Mouse (Mus musculus) forebrain, embryonic 15.5 days (tissue): Measurements from ENCODE around the gene Adamts7. TPM values are rescaled to one million over a fixed set of nuclear protein-coding genes. Genes with fewer than 3 reads are reported as not detected.

Source experiments
- ATAC-seq: fragments of 200-750 bp; cut with Nextera tagmentation; replicated peaks from 2 replicates; pipeline ENCODE4 v1.8.0; 2017; ENCODE audit warnings: mild to moderate bottlenecking, moderate TSS enrichment, moderate library complexity
- H3K27ac ChIP-seq: fragments of 300-500 bp; sonication (generic); replicated peaks from 2 replicates; pipeline ENCODE4 v1.5.1; 2015; ENCODE audit warnings: mild to moderate bottlenecking, inconsistent platforms
- H3K27me3 ChIP-seq: fragments of 300-500 bp; sonication (generic); 2 replicates; pipeline ENCODE4 v1.6.1; 2015; ENCODE audit warnings: inconsistent platforms
- H3K36me3 ChIP-seq: fragments of 300-500 bp; sonication (generic); 2 replicates; pipeline ENCODE4 v1.6.1; 2015; ENCODE audit warnings: mild to moderate bottlenecking, inconsistent platforms
- H3K4me1 ChIP-seq: fragments of 300-500 bp; sonication (generic); 2 replicates; pipeline ENCODE4 v1.6.1; 2015; ENCODE audit warnings: inconsistent platforms
- H3K4me2 ChIP-seq: fragments of 300-500 bp; sonication (generic); replicated peaks from 2 replicates; pipeline ENCODE4 v1.6.1; 2015; ENCODE audit warnings: mild to moderate bottlenecking, inconsistent platforms
- H3K4me3 ChIP-seq: fragments of 300-500 bp; sonication (generic); 2 replicates; pipeline ENCODE4 v1.5.1; 2015; ENCODE audit warnings: mild to moderate bottlenecking, inconsistent platforms
- H3K9ac ChIP-seq: fragments of 300-500 bp; sonication (generic); replicated peaks from 2 replicates; pipeline ENCODE4 v1.6.1; 2015; ENCODE audit warnings: mild to moderate bottlenecking, inconsistent platforms
- H3K9me3 ChIP-seq: fragments of 300-500 bp; sonication (generic); 2 replicates; pipeline ENCODE4 v1.6.1; 2016; ENCODE audit warnings: inconsistent platforms
- WGBS: fragments of 180-500 bp; shearing (Covaris S2); methylation state at CpG from one replicate; pipeline ENCODE4 v1.1.7; 2015; ENCODE audit warnings: mixed read lengths; 5-methylcytosine and 5-hydroxymethylcytosine counted together
- polyA plus RNA-seq: library from polyadenylated mRNA; unstranded; fragments of >200 nt; fragmentation: Nextera tagmentation; extraction: Ambion mirVana; gene quantifications from 2 replicates; pipeline ENCODE4 v1.2.1, GENCODE M21; 2015

Gene Adamts7
- polyA plus RNA-seq, 1 experiment from 2014 or later, result 12.4 TPM

DNA sequence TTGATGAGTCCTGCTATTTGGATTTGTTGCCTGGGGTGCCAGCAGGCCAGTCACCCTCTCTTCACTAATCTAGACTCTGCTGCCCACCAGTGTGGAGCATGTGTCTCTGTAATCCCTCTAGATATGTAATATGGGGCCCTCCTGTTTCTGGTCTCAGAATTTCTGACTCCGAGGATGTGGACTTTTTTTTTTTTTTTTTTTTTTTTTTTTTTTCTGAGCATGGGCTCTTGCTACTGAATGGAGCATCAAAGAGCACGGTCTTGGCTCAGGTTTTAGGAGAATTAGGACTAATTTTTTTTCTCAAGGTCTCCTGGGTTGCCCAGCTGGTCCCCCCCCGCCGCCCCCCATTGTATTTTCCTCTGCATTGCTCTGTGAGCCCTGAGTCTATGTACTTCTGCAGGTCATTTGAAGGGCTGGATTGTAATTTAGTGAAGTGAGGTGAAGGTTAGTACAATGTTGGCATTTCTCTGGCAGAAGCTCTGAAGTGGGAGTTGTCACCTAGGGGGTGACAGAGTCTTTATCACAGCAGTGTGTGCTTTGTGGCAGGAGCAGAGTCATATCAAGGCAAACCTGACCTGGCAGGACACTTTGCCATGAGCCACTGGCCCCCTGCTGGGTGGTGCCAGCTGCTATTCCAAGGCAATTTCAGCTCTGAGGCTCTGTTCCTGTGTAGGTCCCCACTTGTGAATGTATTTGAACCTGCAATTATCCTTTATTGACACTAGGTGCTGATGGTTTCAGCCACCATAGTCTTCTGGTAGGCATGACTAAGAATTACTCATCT is 2.0 kb downstream of the Adamts7 start:
- H3K27me3 ChIP-seq, result no peaks in the 10 kb centered on the region
- H3K9ac ChIP-seq, result 0 out of 2 replicates have a peak overlapping the region, but pooled peaks have one; percentile 94
- H3K27ac ChIP-seq, result no peak overlapping the region
- peak overlapping the region; percentile 98 for H3K4me3 ChIP-seq
- 49% methylated on average over 4 of the region's 4 CpGs for WGBS
- ATAC-seq, result no peak
- no peaks in the 10 kb centered on the region for H3K9me3 ChIP-seq
- H3K4me2 ChIP-seq, result peak overlapping the region; percentile 97
- H3K36me3 ChIP-seq, result no peaks in the 10 kb centered on the region
- peaks cover 23% of the 10 kb centered on the region for H3K4me1 ChIP-seq

DNA sequence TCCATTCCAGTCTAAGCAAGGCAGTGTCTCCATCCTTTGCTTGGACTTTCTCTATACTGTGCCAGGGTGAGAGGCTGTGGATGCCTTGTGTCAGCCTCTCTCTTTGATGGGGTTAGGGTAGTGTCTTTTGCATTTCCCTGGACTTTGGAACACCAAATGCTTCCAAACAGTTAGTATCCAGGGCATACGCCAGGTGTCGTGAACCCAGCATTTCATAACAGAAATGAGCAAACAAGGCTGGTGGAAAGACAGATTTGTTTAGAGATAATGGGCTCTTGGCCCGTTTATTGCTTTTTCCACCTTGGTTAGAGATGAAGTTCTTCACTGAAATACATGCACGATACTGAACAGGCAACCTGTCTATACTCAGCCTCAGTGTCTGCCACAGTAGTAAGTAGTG is 2.7 kb downstream of the Adamts7 start:
- WGBS, result 89% methylated on average over 4 of the region's 4 CpGs
- Histone ChIP-seq H3K9me3 (no peaks in the 10 kb centered on the region), H3K4me1 (peaks cover 23% of the 10 kb centered on the region), H3K4me2 (no peak overlapping the region), H3K9ac (no peak overlapping the region), H3K36me3 (no peaks in the 10 kb centered on the region), H3K27me3 (no peaks in the 10 kb centered on the region), H3K4me3 (no peak overlapping the region), H3K27ac (no peak overlapping the region)
- no peak for ATAC-seq

DNA sequence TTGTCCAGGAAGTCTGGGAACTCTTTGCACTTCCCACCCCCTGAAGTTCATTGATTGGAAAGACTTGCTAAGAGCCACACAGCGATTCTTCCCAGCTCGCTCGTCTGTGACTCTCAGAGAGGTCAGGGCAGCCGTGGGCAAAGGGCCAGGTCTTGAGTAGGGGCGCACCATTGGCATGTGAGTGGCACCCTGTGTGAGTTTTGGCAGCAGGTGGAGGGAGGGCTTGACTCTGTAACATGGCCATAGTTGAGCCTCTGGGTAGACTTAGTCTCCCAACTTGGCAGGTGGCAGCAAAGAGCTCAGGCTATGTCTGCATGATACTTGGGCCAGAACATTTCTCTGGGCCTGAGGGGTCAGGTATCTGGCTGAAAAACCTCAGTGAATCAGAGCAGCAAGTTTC is 3.7 kb downstream of the Adamts7 start:
- no peak for ATAC-seq
- H3K27me3 ChIP-seq, result no peaks in the 10 kb centered on the region
- 68% methylated on average over 5 of the region's 5 CpGs for WGBS

DNA sequence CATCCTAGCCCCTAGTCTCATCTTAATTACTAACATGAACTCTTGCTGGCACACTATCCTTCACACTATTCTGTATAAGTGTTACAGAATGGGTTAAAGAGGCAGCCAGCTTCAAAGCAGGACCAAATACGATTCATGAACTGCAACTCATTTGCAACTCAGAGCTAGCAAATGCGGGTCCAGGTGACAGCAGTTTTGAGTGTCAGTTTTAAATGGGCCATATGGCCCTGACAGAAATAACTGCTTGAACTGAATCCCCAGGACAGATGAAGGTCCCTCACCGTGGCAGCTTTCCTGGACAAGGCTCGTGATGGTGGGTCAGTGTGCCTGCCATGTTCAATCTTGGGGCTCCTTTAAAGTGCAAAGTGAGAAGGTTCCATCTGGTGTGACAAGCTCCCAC is 7.1 kb downstream of the Adamts7 start:
- Histone ChIP-seq H3K9me3 (no peaks in the 10 kb centered on the region), H3K27me3 (no peaks in the 10 kb centered on the region), H3K4me1 (peaks cover 9% of the 10 kb centered on the region), H3K4me3 (no peak overlapping the region), H3K4me2 (no peak overlapping the region), H3K9ac (no peak overlapping the region), H3K27ac (no peak overlapping the region), H3K36me3 (peaks cover 24% of the 10 kb centered on the region)
- WGBS, result 48% methylated on average over 4 of the region's 4 CpGs
- peak; percentile 66 for ATAC-seq

More for the DNA sequence above, 3.7 kb downstream of the Adamts7 start:
- Histone ChIP-seq H3K4me3 (no peak overlapping the region), H3K9me3 (no peaks in the 10 kb centered on the region), H3K9ac (no peak overlapping the region), H3K4me1 (peaks cover 23% of the 10 kb centered on the region), H3K4me2 (no peak overlapping the region), H3K27ac (no peak overlapping the region), H3K36me3 (peaks cover 3% of the 10 kb centered on the region)

DNA sequence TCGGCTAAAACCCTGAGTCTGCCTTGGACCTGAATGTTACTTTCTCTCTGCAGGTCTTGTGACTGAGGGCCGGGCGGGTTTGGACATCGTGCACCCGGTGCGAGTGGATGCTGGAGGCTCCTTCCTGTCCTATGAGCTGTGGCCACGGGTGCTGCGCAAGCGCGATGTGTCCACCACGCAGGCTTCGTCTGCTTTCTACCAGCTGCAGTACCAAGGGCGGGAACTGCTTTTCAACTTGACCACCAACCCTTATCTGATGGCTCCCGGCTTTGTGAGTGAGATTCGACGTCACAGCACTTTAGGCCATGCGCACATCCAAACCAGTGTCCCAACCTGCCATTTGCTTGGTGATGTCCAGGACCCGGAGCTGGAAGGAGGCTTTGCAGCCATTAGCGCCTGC is 8.6 kb downstream of the Adamts7 start:
- H3K36me3 ChIP-seq, result peaks cover 35% of the 10 kb centered on the region
- WGBS, result 97% methylated on average over 19 of the region's 19 CpGs

DNA sequence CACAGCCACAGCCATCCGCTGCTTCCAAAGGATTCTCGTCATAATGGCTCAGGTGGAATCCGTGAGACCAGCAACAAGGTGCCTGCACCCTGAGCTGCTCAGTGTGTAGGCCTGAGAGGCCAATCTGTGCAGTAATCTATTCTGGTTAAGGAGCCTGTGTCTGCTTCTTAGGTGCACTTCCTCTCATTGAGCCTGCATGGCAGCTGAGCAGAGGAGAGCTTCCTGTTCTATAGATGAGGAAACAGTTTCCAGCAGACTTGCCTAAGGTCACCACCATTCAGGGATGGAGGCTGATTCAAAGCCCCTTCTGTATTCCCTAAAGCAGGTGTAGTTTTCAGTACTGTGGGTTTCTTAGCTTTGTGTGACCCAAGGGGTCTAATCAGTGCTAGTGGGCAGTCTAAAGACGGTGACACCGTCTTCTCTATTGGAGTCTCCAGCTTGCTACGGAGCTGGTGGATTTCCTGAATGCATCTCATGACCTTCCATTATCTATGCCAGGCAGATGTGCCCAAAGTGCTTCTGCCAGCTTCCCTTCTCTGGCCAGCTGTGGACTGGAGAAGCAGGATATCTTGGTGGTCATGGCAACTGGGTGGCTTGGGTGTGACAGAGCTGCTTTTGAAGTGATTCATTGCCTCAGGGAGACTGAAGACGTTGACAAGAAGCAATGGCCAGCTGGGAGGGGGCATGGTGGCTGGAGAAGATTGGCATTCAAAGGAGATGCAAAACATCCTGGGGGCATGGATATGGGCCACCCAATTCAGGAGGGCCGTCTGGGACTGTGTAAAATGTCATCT is 9.9 kb downstream of the Adamts7 start:
- H3K27me3 ChIP-seq, result no peaks in the 10 kb centered on the region
- no peak overlapping the region for H3K4me3 ChIP-seq
- H3K36me3 ChIP-seq, result peaks cover 47% of the 10 kb centered on the region
- H3K4me2 ChIP-seq, result no peak overlapping the region
- no peak for ATAC-seq
- H3K9me3 ChIP-seq, result no peaks in the 10 kb centered on the region
- no peak overlapping the region for H3K9ac ChIP-seq
- no peaks in the 10 kb centered on the region for H3K4me1 ChIP-seq
- WGBS, result 78% methylated on average over 8 of the region's 8 CpGs
- H3K27ac ChIP-seq, result no peak overlapping the region

More for the DNA sequence above, 8.6 kb downstream of the Adamts7 start:
- no peak for ATAC-seq
- no peaks in the 10 kb centered on the region for H3K4me1 ChIP-seq
- no peak overlapping the region for H3K9ac ChIP-seq
- no peaks in the 10 kb centered on the region for H3K27me3 ChIP-seq
- H3K27ac ChIP-seq, result no peak overlapping the region
- H3K4me3 ChIP-seq, result no peak overlapping the region
- H3K4me2 ChIP-seq, result no peak overlapping the region
- no peaks in the 10 kb centered on the region for H3K9me3 ChIP-seq

DNA sequence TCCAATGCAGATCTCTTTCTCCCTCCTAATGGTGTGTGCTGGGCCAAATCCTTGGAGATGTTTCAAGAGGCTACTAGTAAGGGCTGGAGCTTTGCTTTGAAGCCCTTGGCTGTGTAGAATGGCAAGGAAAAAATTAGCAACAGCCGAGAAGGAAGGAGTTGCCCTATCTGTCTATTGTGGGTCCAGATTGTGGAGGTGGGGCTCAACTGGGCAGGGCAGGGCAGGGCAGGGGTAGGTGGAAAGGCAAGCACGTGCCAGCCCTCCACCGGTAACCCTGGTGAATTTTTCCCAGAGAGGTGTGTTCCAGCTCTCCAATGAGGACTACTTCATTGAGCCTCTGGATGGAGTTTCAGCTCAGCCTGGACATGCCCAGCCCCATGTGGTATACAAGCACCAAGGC is 10.5 kb downstream of the Adamts7 start:
- H3K9ac ChIP-seq, result no peak overlapping the region
- H3K4me2 ChIP-seq, result no peak overlapping the region
- no peak overlapping the region for H3K4me3 ChIP-seq
- H3K4me1 ChIP-seq, result no peaks in the 10 kb centered on the region
- no peak overlapping the region for H3K27ac ChIP-seq
- H3K36me3 ChIP-seq, result peaks cover 53% of the 10 kb centered on the region
- no peaks in the 10 kb centered on the region for H3K27me3 ChIP-seq
- no peak for ATAC-seq
- H3K9me3 ChIP-seq, result no peaks in the 10 kb centered on the region
- WGBS, result 87% methylated on average over 3 of the region's 3 CpGs

DNA sequence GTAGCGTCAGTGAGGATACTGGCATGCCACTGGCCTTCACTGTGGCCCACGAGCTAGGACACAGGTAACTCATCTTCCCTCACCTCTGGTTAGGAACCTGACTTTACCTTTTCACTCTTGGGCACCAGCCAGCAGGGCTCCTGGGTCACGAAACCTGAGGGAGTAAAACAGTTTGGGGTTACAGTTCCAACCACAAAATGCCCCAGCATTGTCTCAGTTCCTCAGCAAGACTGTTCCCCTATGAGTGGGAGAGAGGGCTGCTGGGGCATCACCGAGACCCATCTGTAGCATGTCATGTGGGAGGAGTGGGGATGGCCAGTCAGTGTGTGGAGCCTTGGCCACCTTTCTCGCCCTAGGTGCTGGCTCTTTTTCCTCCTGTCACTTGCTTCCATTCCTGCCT is 16.5 kb downstream of the Adamts7 start:
- Histone ChIP-seq H3K27me3 (no peaks in the 10 kb centered on the region), H3K4me1 (0 out of 2 replicates have a peak, but pooled peaks cover 2% of the 10 kb centered on the region), H3K4me2 (no peak overlapping the region), H3K9ac (no peak overlapping the region), H3K9me3 (no peaks in the 10 kb centered on the region), H3K27ac (no peak overlapping the region), H3K36me3 (peaks cover 52% of the 10 kb centered on the region), H3K4me3 (no peak overlapping the region)
- no peak for ATAC-seq
- WGBS, result 92% methylated on average over 5 of the region's 5 CpGs

DNA sequence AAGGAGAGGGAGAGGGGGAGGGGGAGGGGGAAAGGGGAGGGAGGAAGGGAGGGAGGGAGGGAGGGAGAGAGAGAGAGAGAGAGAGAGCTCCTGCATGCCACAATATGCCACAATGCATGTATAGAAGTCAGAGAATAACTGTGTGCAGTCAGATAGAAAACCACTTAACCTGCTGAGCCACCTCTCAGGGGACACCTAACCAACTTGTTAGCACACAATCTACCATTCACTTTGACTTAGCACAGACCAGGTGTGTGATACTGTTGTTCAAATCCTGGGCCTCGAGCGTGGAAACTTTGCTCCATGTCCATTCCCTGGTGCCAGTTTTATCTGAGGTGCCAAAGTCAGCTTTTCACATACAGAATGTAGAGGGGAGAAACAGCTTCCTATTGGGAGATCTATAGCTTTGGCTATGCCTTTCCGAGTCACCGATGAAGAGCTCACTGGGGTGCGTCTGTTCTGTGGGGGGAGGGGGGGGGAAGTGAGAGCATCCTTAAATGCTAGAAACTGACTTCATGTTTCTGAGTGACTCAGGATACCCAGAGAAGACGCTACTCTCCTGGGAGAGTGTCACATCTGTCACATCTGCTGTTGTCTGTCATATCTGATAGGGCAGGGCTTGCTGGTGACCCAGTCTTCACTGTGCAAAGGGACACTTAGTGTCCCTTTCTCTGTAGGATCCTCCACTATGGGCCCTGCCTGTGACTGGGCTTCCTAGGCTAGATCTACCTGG is 19.0 kb downstream of the Adamts7 start:
- Histone ChIP-seq H3K4me1 (0 out of 2 replicates have a peak, but pooled peaks cover 2% of the 10 kb centered on the region), H3K9me3 (no peaks in the 10 kb centered on the region), H3K4me3 (no peak overlapping the region), H3K36me3 (peaks cover 43% of the 10 kb centered on the region), H3K9ac (no peak overlapping the region), H3K4me2 (no peak overlapping the region), H3K27ac (no peak overlapping the region), H3K27me3 (no peaks in the 10 kb centered on the region)
- no peak for ATAC-seq
- WGBS, result 87% methylated on average over 6 of the region's 6 CpGs

DNA sequence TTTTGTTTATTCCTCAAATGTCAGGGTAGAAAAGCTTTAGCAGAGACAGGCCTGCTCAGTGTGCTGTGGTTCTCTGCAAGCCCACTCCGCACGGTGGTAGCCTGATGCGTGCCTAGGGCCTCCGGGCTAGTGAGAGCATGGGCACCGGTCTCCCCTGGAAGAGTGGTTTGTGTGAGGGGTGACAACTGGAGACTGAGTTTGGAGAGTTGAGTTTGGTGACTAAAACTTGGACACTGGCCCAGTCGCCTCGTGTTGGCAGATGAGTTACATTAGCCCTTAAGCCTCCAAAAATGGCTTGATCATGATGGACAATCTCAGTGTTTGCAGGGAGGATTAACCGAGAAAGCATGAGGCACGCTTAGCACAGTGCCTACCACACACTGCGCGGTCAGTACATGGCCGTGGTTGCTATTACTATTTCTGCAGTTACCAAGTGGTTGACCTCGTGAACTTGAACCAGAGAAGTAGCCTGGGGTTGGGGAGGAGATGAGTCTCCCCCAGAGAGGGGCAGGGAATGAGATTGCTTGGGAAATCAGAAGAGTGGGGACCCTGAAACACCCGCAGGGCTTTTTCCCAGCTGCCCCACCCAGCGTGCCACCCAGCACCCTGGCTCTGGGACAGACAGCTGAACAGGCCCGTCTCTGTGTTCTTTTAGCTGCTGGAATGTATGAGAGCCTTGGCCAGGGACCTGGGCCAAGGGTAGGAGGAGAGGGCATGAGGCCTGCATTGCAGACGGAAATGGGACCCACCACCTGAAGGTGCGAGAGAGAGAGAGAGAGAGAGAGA is 20.0 kb downstream of the Adamts7 start:
- 87% methylated on average over 18 of the region's 18 CpGs for WGBS
- H3K4me1 ChIP-seq, result 0 out of 2 replicates have a peak, but pooled peaks cover 2% of the 10 kb centered on the region
- H3K4me3 ChIP-seq, result no peak overlapping the region
- peaks cover 40% of the 10 kb centered on the region for H3K36me3 ChIP-seq
- no peak overlapping the region for H3K27ac ChIP-seq
- no peaks in the 10 kb centered on the region for H3K9me3 ChIP-seq
- H3K27me3 ChIP-seq, result no peaks in the 10 kb centered on the region
- ATAC-seq, result 0 out of 2 replicates have a peak, but pooled peaks have one; percentile 32
- H3K9ac ChIP-seq, result no peak overlapping the region
- H3K4me2 ChIP-seq, result no peak overlapping the region

DNA sequence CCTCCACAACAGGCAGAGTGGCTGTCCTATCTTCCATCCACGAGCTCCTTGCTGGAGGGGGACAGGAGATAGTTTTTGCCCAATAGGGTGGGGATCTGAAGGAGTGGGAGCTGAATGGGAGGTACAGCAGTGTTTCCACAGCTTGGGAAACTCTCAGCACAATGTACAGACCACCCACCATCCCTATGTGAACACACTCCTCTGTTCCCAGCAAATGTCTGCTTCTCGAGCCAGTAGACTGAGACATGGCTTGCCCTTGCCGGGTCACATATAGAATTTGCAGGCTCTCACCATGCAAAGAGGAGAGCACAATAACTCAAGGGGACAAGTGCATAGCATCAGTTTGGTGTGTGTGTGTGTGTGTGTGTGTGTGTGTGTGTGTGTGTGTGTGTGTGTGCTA is 20.7 kb downstream of the Adamts7 start:
- Histone ChIP-seq H3K36me3 (peaks cover 39% of the 10 kb centered on the region), H3K9ac (no peak overlapping the region)

More for the DNA sequence above, 20.7 kb downstream of the Adamts7 start:
- no peaks in the 10 kb centered on the region for H3K9me3 ChIP-seq
- no peak overlapping the region for H3K4me2 ChIP-seq
- no peak overlapping the region for H3K27ac ChIP-seq
- no peaks in the 10 kb centered on the region for H3K27me3 ChIP-seq
- H3K4me1 ChIP-seq, result 0 out of 2 replicates have a peak, but pooled peaks cover 2% of the 10 kb centered on the region
- 77% methylated on average over 3 of the region's 3 CpGs for WGBS
- ATAC-seq, result no peak
- H3K4me3 ChIP-seq, result no peak overlapping the region
